Mouse (Mus musculus): ENCODE data around the gene Klhl5. TPM values are rescaled to one million over a fixed set of nuclear protein-coding genes. Genes with fewer than 3 reads are reported as not detected.
"Not testable (repeated sequence)": the region's sequence is repeated elsewhere in the genome, so short reads cannot be mapped to it uniquely, and the experiment has no call there.

The Klhl5 gene
- polyA plus RNA-seq, 1 experiment from 2014 or later, result 52.0 TPM

- no peaks in the 10 kb centered on the region for H3K27me3 ChIP-seq (replicated peaks)
- no peaks in the 10 kb centered on the region for H3K4me1 ChIP-seq
- no peaks in the 10 kb centered on the region for H3K9me3 ChIP-seq (replicated peaks)
- no peak overlapping the region for H3K4me2 ChIP-seq
- H3K4me3 ChIP-seq (replicated peaks), result no peak overlapping the region
- no peaks in the 10 kb centered on the region for H3K36me3 ChIP-seq
- no peak overlapping the region for H3K27ac ChIP-seq (replicated peaks)
- ATAC-seq (ENCODE audit: low FRiP score), result no peak
- 43% methylated on average over 11 of the region's 11 CpGs for WGBS
- H3K9ac ChIP-seq (replicated peaks), result no peak overlapping the region
Measured at GRCm38 (mm10) chr5:65100002-65100401, 7.3 kb upstream of the Klhl5 start.

- H3K27me3 ChIP-seq (replicated peaks), result no peaks in the 10 kb centered on the region
- H3K4me1 ChIP-seq, result no peaks in the 10 kb centered on the region
- H3K9me3 ChIP-seq (replicated peaks), result no peaks in the 10 kb centered on the region
- H3K4me3 ChIP-seq (replicated peaks), result no peak overlapping the region
- no peak for ATAC-seq (ENCODE audit: low FRiP score)
- H3K36me3 ChIP-seq, result no peaks in the 10 kb centered on the region
- no peak overlapping the region for H3K4me2 ChIP-seq
- H3K9ac ChIP-seq (replicated peaks), result no peak overlapping the region
- no peak overlapping the region for H3K27ac ChIP-seq (replicated peaks)
- 83% methylated on average over 5 of the region's 5 CpGs for WGBS
Measured at GRCm38 (mm10) chr5:65101209-65101608, 6.1 kb upstream of the Klhl5 start.

- 90% methylated on average over 6 of the region's 6 CpGs for WGBS
- no peak for ATAC-seq (ENCODE audit: low FRiP score)
- Histone ChIP-seq H3K4me3 (replicated peaks) (no peak overlapping the region), H3K27ac (replicated peaks) (no peak overlapping the region), H3K36me3 (no peaks in the 10 kb centered on the region), H3K27me3 (replicated peaks) (no peaks in the 10 kb centered on the region), H3K9me3 (replicated peaks) (no peaks in the 10 kb centered on the region), H3K4me1 (no peaks in the 10 kb centered on the region), H3K4me2 (no peak overlapping the region), H3K9ac (replicated peaks) (no peak overlapping the region)
Measured at GRCm38 (mm10) chr5:65101621-65102020, 5.7 kb upstream of the Klhl5 start.

- ATAC-seq (ENCODE audit: low FRiP score), result no peak
- peaks cover 5% of the 10 kb centered on the region; the same call in 1 of the 2 replicates for H3K4me1 ChIP-seq
- H3K4me2 ChIP-seq, result no peak overlapping the region
- no peak overlapping the region for H3K9ac ChIP-seq (replicated peaks)
- WGBS, result 81% methylated on average over 3 of the region's 3 CpGs
- H3K9me3 ChIP-seq (replicated peaks), result no peaks in the 10 kb centered on the region
- no peak overlapping the region for H3K4me3 ChIP-seq (replicated peaks)
- H3K27me3 ChIP-seq (replicated peaks), result no peaks in the 10 kb centered on the region
- H3K36me3 ChIP-seq, result no peaks in the 10 kb centered on the region
- no peak overlapping the region for H3K27ac ChIP-seq (replicated peaks)
Measured at GRCm38 (mm10) chr5:65102026-65102640, 5.2 kb upstream of the Klhl5 start.

GRCm38 (mm10) chr5:65102641-65103042, 4.7 kb upstream of the Klhl5 start:
- no peak overlapping the region for H3K9ac ChIP-seq (replicated peaks)
- H3K4me3 ChIP-seq (replicated peaks), result no peak overlapping the region
- H3K36me3 ChIP-seq, result no peaks in the 10 kb centered on the region
- H3K9me3 ChIP-seq (replicated peaks), result no peaks in the 10 kb centered on the region
- H3K4me2 ChIP-seq, result no peak overlapping the region
- peaks cover 6% of the 10 kb centered on the region; the same call in 1 of the 2 replicates for H3K4me1 ChIP-seq
- no peak overlapping the region for H3K27ac ChIP-seq (replicated peaks)
- 69% methylated on average over 10 of the region's 10 CpGs for WGBS
- H3K27me3 ChIP-seq (replicated peaks), result no peaks in the 10 kb centered on the region
- no peak for ATAC-seq (ENCODE audit: low FRiP score)

GRCm38 (mm10) chr5:65107773-65108432, 564 bp downstream of the Klhl5 start:
- peak overlapping the region; percentile 84 for H3K4me2 ChIP-seq
- H3K9ac ChIP-seq (replicated peaks), result peak overlapping the region; percentile 71
- WGBS, result 6% methylated on average over 24 of the region's 42 CpGs
- no peaks in the 10 kb centered on the region for H3K36me3 ChIP-seq
- no peaks in the 10 kb centered on the region for H3K27me3 ChIP-seq (replicated peaks)
- no peak; the same call in 1 of the 2 replicates for ATAC-seq (ENCODE audit: low FRiP score)
- H3K9me3 ChIP-seq (replicated peaks), result no peaks in the 10 kb centered on the region
- peak overlapping the region; percentile 77 for H3K27ac ChIP-seq (replicated peaks)
- H3K4me1 ChIP-seq, result peaks cover 10% of the 10 kb centered on the region; the same call in 1 of the 2 replicates
- H3K4me3 ChIP-seq (replicated peaks), result peak overlapping the region; percentile 64

GRCm38 (mm10) chr5:65112225-65112624, 4.9 kb downstream of the Klhl5 start:
- 87% methylated on average over 3 of the region's 3 CpGs for WGBS
- not testable (repeated sequence) for H3K27me3 ChIP-seq (replicated peaks); H3K4me2 ChIP-seq; H3K27ac ChIP-seq (replicated peaks); H3K4me1 ChIP-seq; H3K9me3 ChIP-seq (replicated peaks); H3K4me3 ChIP-seq (replicated peaks); ATAC-seq (ENCODE audit: low FRiP score); H3K36me3 ChIP-seq; H3K9ac ChIP-seq (replicated peaks)

GRCm38 (mm10) chr5:65113323-65113722, 6.0 kb downstream of the Klhl5 start:
- no peak overlapping the region for H3K27ac ChIP-seq (replicated peaks)
- H3K9me3 ChIP-seq (replicated peaks), result no peaks in the 10 kb centered on the region
- H3K4me1 ChIP-seq, result 0 out of 2 replicates have a peak, but pooled peaks cover 2% of the 10 kb centered on the region
- H3K9ac ChIP-seq (replicated peaks), result no peak overlapping the region
- no peaks in the 10 kb centered on the region for H3K27me3 ChIP-seq (replicated peaks)
- no peak for ATAC-seq (ENCODE audit: low FRiP score)
- no peak overlapping the region for H3K4me3 ChIP-seq (replicated peaks)
- WGBS, result 96% methylated on average over 6 of the region's 6 CpGs
- no peak overlapping the region for H3K4me2 ChIP-seq
- no peaks in the 10 kb centered on the region for H3K36me3 ChIP-seq

GRCm38 (mm10) chr5:65116789-65117188, 9.4 kb downstream of the Klhl5 start:
- Histone ChIP-seq H3K9me3 (replicated peaks) (no peaks in the 10 kb centered on the region), H3K27me3 (replicated peaks) (no peaks in the 10 kb centered on the region), H3K36me3 (no peaks in the 10 kb centered on the region), H3K4me2 (no peak overlapping the region), H3K9ac (replicated peaks) (no peak overlapping the region), H3K4me1 (no peaks in the 10 kb centered on the region), H3K4me3 (replicated peaks) (no peak overlapping the region), H3K27ac (replicated peaks) (no peak overlapping the region)
- WGBS, result 95% methylated on average over 2 of the region's 2 CpGs
- ATAC-seq (ENCODE audit: low FRiP score), result no peak

GRCm38 (mm10) chr5:65119495-65119894, 12.2 kb downstream of the Klhl5 start:
- no peak overlapping the region for H3K9ac ChIP-seq (replicated peaks)
- WGBS, result 68% methylated on average over 1 of the region's 1 CpGs
- ATAC-seq (ENCODE audit: low FRiP score), result no peak
- no peaks in the 10 kb centered on the region for H3K4me1 ChIP-seq
- no peak overlapping the region for H3K4me2 ChIP-seq
- H3K27me3 ChIP-seq (replicated peaks), result no peaks in the 10 kb centered on the region
- H3K36me3 ChIP-seq, result no peaks in the 10 kb centered on the region
- H3K9me3 ChIP-seq (replicated peaks), result no peaks in the 10 kb centered on the region
- H3K4me3 ChIP-seq (replicated peaks), result no peak overlapping the region
- H3K27ac ChIP-seq (replicated peaks), result no peak overlapping the region

GRCm38 (mm10) chr5:65119918-65120317, 12.6 kb downstream of the Klhl5 start:
- H3K4me1 ChIP-seq, result no peaks in the 10 kb centered on the region
- ATAC-seq (ENCODE audit: low FRiP score), result no peak
- H3K9me3 ChIP-seq (replicated peaks), result no peaks in the 10 kb centered on the region
- H3K9ac ChIP-seq (replicated peaks), result no peak overlapping the region
- WGBS, result 71% methylated on average over 3 of the region's 3 CpGs
- no peak overlapping the region for H3K27ac ChIP-seq (replicated peaks)
- no peak overlapping the region for H3K4me3 ChIP-seq (replicated peaks)
- no peak overlapping the region for H3K4me2 ChIP-seq
- H3K36me3 ChIP-seq, result no peaks in the 10 kb centered on the region
- no peaks in the 10 kb centered on the region for H3K27me3 ChIP-seq (replicated peaks)

- no peaks in the 10 kb centered on the region for H3K36me3 ChIP-seq
- H3K9me3 ChIP-seq (replicated peaks), result no peaks in the 10 kb centered on the region
- no peak overlapping the region for H3K27ac ChIP-seq (replicated peaks)
- H3K4me1 ChIP-seq, result no peaks in the 10 kb centered on the region
- H3K9ac ChIP-seq (replicated peaks), result no peak overlapping the region
- no peaks in the 10 kb centered on the region for H3K27me3 ChIP-seq (replicated peaks)
- no peak overlapping the region for H3K4me3 ChIP-seq (replicated peaks)
- WGBS, result 90% methylated on average over 3 of the region's 3 CpGs
- no peak for ATAC-seq (ENCODE audit: low FRiP score)
- no peak overlapping the region for H3K4me2 ChIP-seq
Measured at GRCm38 (mm10) chr5:65122616-65123015, 15.3 kb downstream of the Klhl5 start.
